Mouse (Mus musculus): ENCODE results near the gene Zdhhc19. TPM values are rescaled to one million over a fixed set of nuclear protein-coding genes. Genes with fewer than 3 reads are reported as not detected.

The Zdhhc19 gene
- total RNA-seq, 1 experiment = not detected

GRCm38 (mm10) chr16:32506298-32506697 is 10.2 kb downstream of the Zdhhc19 start:
- H3K36me3 ChIP-seq (ENCODE audit: control insufficient read depth, insufficient read depth, low read length, poor library complexity, severe bottlenecking) = no peaks in the 10 kb centered on the region
- no peak overlapping the region for H3K4me3 ChIP-seq (ENCODE audit: insufficient read depth in 1 of 2, low read depth in 1 of 2, low read length in 2 of 2, poor library complexity in 1 of 2, severe bottlenecking in 1 of 2)
- DNase-seq (ENCODE audit: low read depth, low spot score) = no peak
- no peak overlapping the region for H3K9ac ChIP-seq (ENCODE audit: insufficient read depth, low read depth, low read length, poor library complexity, severe bottlenecking)
- H3K27ac ChIP-seq (ENCODE audit: insufficient read depth, low read depth, low read length, poor library complexity, severe bottlenecking) = no peak overlapping the region
- no peak for TF ChIP-seq CHD2 (IDR thresholded peaks at IDR 0.05; ENCODE audit: low read depth, low read length)
- no peak for TF ChIP-seq ZC3H11A (IDR thresholded peaks at IDR 0.05; ENCODE audit: borderline replicate concordance, low read depth, low read length)
- no peak for TF ChIP-seq HCFC1 (IDR thresholded peaks at IDR 0.05; ENCODE audit: borderline replicate concordance, insufficient read depth, low read length)
- no peak for TF ChIP-seq ZNF384 (IDR thresholded peaks at IDR 0.05; ENCODE audit: low read depth, low read length)
- TF ChIP-seq MAFK (IDR thresholded peaks at IDR 0.05; ENCODE audit: insufficient read depth, low read depth, low read length) = no peak
- H3K4me1 ChIP-seq (ENCODE audit: control insufficient read depth in 2 of 2, insufficient read depth in 2 of 2, low read length in 2 of 2, poor library complexity in 1 of 2) = peaks cover 6 to 28% of the 10 kb centered on the region in 2 experiments
- H3K9me3 ChIP-seq (ENCODE audit: control insufficient read depth, insufficient read depth, low read depth, low read length) = no peaks in the 10 kb centered on the region
- in situ Hi-C loops (cut with MboI; ENCODE audit: low sequenced_read_pairs in 2 of 2, unreplicated experiment in 2 of 2) = no loop called here

- no peak for TF ChIP-seq ZNF384 (IDR thresholded peaks at IDR 0.05; ENCODE audit: low read depth, low read length)
- no peak for TF ChIP-seq CHD2 (IDR thresholded peaks at IDR 0.05; ENCODE audit: low read depth, low read length)
- TF ChIP-seq MAFK (IDR thresholded peaks at IDR 0.05; ENCODE audit: insufficient read depth, low read depth, low read length) = no peak
- TF ChIP-seq ZC3H11A (IDR thresholded peaks at IDR 0.05; ENCODE audit: borderline replicate concordance, low read depth, low read length) = no peak
- no peak for TF ChIP-seq HCFC1 (IDR thresholded peaks at IDR 0.05; ENCODE audit: borderline replicate concordance, insufficient read depth, low read length)
- no peak overlapping the region for H3K4me3 ChIP-seq (ENCODE audit: insufficient read depth in 1 of 2, low read depth in 1 of 2, low read length in 2 of 2, poor library complexity in 1 of 2, severe bottlenecking in 1 of 2)
- no peak overlapping the region for H3K9ac ChIP-seq (ENCODE audit: insufficient read depth, low read depth, low read length, poor library complexity, severe bottlenecking)
- H3K4me1 ChIP-seq (ENCODE audit: control insufficient read depth in 2 of 2, insufficient read depth in 2 of 2, low read length in 2 of 2, poor library complexity in 1 of 2) = peaks cover 8 to 34% of the 10 kb centered on the region in 2 experiments
- DNase-seq (ENCODE audit: low read depth, low spot score) = no peak
- no peaks in the 10 kb centered on the region for H3K9me3 ChIP-seq (ENCODE audit: control insufficient read depth, insufficient read depth, low read depth, low read length)
- in situ Hi-C loops (cut with MboI; ENCODE audit: low sequenced_read_pairs in 2 of 2, unreplicated experiment in 2 of 2) = no loop called here
- H3K27ac ChIP-seq (ENCODE audit: insufficient read depth, low read depth, low read length, poor library complexity, severe bottlenecking) = no peak overlapping the region
- H3K36me3 ChIP-seq (ENCODE audit: control insufficient read depth, insufficient read depth, low read length, poor library complexity, severe bottlenecking) = no peaks in the 10 kb centered on the region
Measured at GRCm38 (mm10) chr16:32506868-32507267, 10.8 kb downstream of the Zdhhc19 start.

- Histone ChIP-seq H3K4me1 (ENCODE audit: control insufficient read depth in 2 of 2, insufficient read depth in 2 of 2, low read length in 2 of 2, poor library complexity in 1 of 2) (peaks cover 8 to 39% of the 10 kb centered on the region in 2 experiments), H3K36me3 (ENCODE audit: control insufficient read depth, insufficient read depth, low read length, poor library complexity, severe bottlenecking) (no peaks in the 10 kb centered on the region), H3K4me3 (ENCODE audit: insufficient read depth in 1 of 2, low read depth in 1 of 2, low read length in 2 of 2, poor library complexity in 1 of 2, severe bottlenecking in 1 of 2) (no peak overlapping the region), H3K27ac (ENCODE audit: insufficient read depth, low read depth, low read length, poor library complexity, severe bottlenecking) (no peak overlapping the region), H3K9me3 (ENCODE audit: control insufficient read depth, insufficient read depth, low read depth, low read length) (no peaks in the 10 kb centered on the region), H3K9ac (ENCODE audit: insufficient read depth, low read depth, low read length, poor library complexity, severe bottlenecking) (no peak overlapping the region)
- TF ChIP-seq ZC3H11A (IDR thresholded peaks at IDR 0.05; ENCODE audit: borderline replicate concordance, low read depth, low read length) (peak; percentile 82), ZNF384 (IDR thresholded peaks at IDR 0.05; ENCODE audit: low read depth, low read length) (no peak)
- in situ Hi-C loops (cut with MboI; ENCODE audit: low sequenced_read_pairs in 2 of 2, unreplicated experiment in 2 of 2) = no loop called here
- peak; percentile 71 for DNase-seq (ENCODE audit: low read depth, low spot score)
Measured at GRCm38 (mm10) chr16:32507407-32507806, 11.3 kb downstream of the Zdhhc19 start.

- no peak for TF ChIP-seq MAFK (IDR thresholded peaks at IDR 0.05; ENCODE audit: insufficient read depth, low read depth, low read length)
- TF ChIP-seq ZNF384 (IDR thresholded peaks at IDR 0.05; ENCODE audit: low read depth, low read length) = no peak
- H3K9ac ChIP-seq (ENCODE audit: insufficient read depth, low read depth, low read length, poor library complexity, severe bottlenecking) = no peak overlapping the region
- in situ Hi-C loops (cut with MboI; ENCODE audit: low sequenced_read_pairs in 2 of 2, unreplicated experiment in 2 of 2) = no loop called here
- no peaks in the 10 kb centered on the region for H3K36me3 ChIP-seq (ENCODE audit: control insufficient read depth, insufficient read depth, low read length, poor library complexity, severe bottlenecking)
- H3K4me3 ChIP-seq (ENCODE audit: insufficient read depth in 1 of 2, low read depth in 1 of 2, low read length in 2 of 2, poor library complexity in 1 of 2, severe bottlenecking in 1 of 2) = no peak overlapping the region
- H3K9me3 ChIP-seq (ENCODE audit: control insufficient read depth, insufficient read depth, low read depth, low read length) = no peaks in the 10 kb centered on the region
- H3K4me1 ChIP-seq (ENCODE audit: control insufficient read depth in 2 of 2, insufficient read depth in 2 of 2, low read length in 2 of 2, poor library complexity in 1 of 2) = peaks cover 7 to 39% of the 10 kb centered on the region in 2 experiments
- no peak overlapping the region for H3K27ac ChIP-seq (ENCODE audit: insufficient read depth, low read depth, low read length, poor library complexity, severe bottlenecking)
- DNase-seq (ENCODE audit: low read depth, low spot score) = no peak
Measured at GRCm38 (mm10) chr16:32508035-32508434, 12.0 kb downstream of the Zdhhc19 start.

GRCm38 (mm10) chr16:32508506-32509065 is 12.5 kb downstream of the Zdhhc19 start:
- Histone ChIP-seq H3K36me3 (ENCODE audit: control insufficient read depth, insufficient read depth, low read length, poor library complexity, severe bottlenecking) (no peaks in the 10 kb centered on the region), H3K9ac (ENCODE audit: insufficient read depth, low read depth, low read length, poor library complexity, severe bottlenecking) (peak overlapping the region; percentile 4; the same call in 1 of the 2 replicates), H3K9me3 (ENCODE audit: control insufficient read depth, insufficient read depth, low read depth, low read length) (no peaks in the 10 kb centered on the region), H3K4me3 (ENCODE audit: insufficient read depth in 1 of 2, low read depth in 1 of 2, low read length in 2 of 2, poor library complexity in 1 of 2, severe bottlenecking in 1 of 2) (no peak overlapping the region), H3K4me1 (ENCODE audit: control insufficient read depth in 2 of 2, insufficient read depth in 2 of 2, low read length in 2 of 2, poor library complexity in 1 of 2) (peaks cover 2 to 37% of the 10 kb centered on the region in 2 experiments; a peak in 3 of 4 replicates), H3K27ac (ENCODE audit: insufficient read depth, low read depth, low read length, poor library complexity, severe bottlenecking) (0 out of 2 replicates have a peak overlapping the region, but pooled peaks have one; percentile 16)
- TF ChIP-seq MAFK (IDR thresholded peaks at IDR 0.05; ENCODE audit: insufficient read depth, low read depth, low read length) (no peak), HCFC1 (IDR thresholded peaks at IDR 0.05; ENCODE audit: borderline replicate concordance, insufficient read depth, low read length) (no peak), CHD2 (IDR thresholded peaks at IDR 0.05; ENCODE audit: low read depth, low read length) (no peak), ZNF384 (IDR thresholded peaks at IDR 0.05; ENCODE audit: low read depth, low read length) (no peak), ZC3H11A (IDR thresholded peaks at IDR 0.05; ENCODE audit: borderline replicate concordance, low read depth, low read length) (no peak)
- DNase-seq (ENCODE audit: low read depth, low spot score) = no peak
- in situ Hi-C loops (cut with MboI; ENCODE audit: low sequenced_read_pairs in 2 of 2, unreplicated experiment in 2 of 2) = no loop called here
